Mouse (Mus musculus): ENCODE measurements around the gene Ano10. TPM values are rescaled to one million over a fixed set of nuclear protein-coding genes. Genes with fewer than 3 reads are reported as not detected.

Gene Ano10
- total RNA-seq, 2 experiments from 2014 or later, result 18.3 to 18.8 TPM

GRCm38 (mm10) chr9:122312296-122312990 is 18.2 kb upstream of the Ano10 start:
- DNase-seq (ENCODE audit: low spot score in 2 of 2), result no peak
- no peak for TF ChIP-seq CTCF (conservative IDR thresholded peaks at IDR 0.05)
- H3K27ac ChIP-seq, result no peak overlapping the region
- no peak overlapping the region for H3K4me3 ChIP-seq

GRCm38 (mm10) chr9:122311051-122311760 is 17.0 kb upstream of the Ano10 start:
- no peak for TF ChIP-seq CTCF (conservative IDR thresholded peaks at IDR 0.05)
- no peak for DNase-seq (ENCODE audit: low spot score in 2 of 2)
- Histone ChIP-seq H3K4me3 (peak overlapping the region; percentile 60), H3K27ac (no peak overlapping the region; the same call in 1 of the 2 replicates)

- DNase-seq (ENCODE audit: low spot score in 2 of 2), result peak; percentile 74 to 86
- Histone ChIP-seq H3K27ac (peak overlapping the region; percentile 76), H3K4me3 (peak overlapping the region; percentile 60)
- peak; percentile 100 for TF ChIP-seq CTCF (conservative IDR thresholded peaks at IDR 0.05)
Measured at GRCm38 (mm10) chr9:122310613-122311049, 16.4 kb upstream of the Ano10 start.

GRCm38 (mm10) chr9:122309013-122309980 is 15.1 kb upstream of the Ano10 start:
- no peak for DNase-seq (ENCODE audit: low spot score in 2 of 2)
- TF ChIP-seq CTCF (conservative IDR thresholded peaks at IDR 0.05), result no peak
- H3K27ac ChIP-seq, result no peak overlapping the region
- no peak overlapping the region for H3K4me3 ChIP-seq

GRCm38 (mm10) chr9:122305302-122305701 is 11.1 kb upstream of the Ano10 start:
- TF ChIP-seq CTCF (conservative IDR thresholded peaks at IDR 0.05), result no peak
- Histone ChIP-seq H3K4me3 (no peak overlapping the region), H3K27ac (no peak overlapping the region)
- DNase-seq (ENCODE audit: low spot score in 2 of 2), result no peak

- no peak for DNase-seq (ENCODE audit: low spot score in 2 of 2)
- Histone ChIP-seq H3K27ac (no peak overlapping the region), H3K4me3 (no peak overlapping the region)
- no peak for TF ChIP-seq CTCF (conservative IDR thresholded peaks at IDR 0.05)
Measured at GRCm38 (mm10) chr9:122296169-122296568, 1.9 kb upstream of the Ano10 start.

- no peak for DNase-seq (ENCODE audit: low spot score in 2 of 2)
- no peak overlapping the region for H3K4me3 ChIP-seq
- 0 out of 2 replicates have a peak overlapping the region, but pooled peaks have one; percentile 33 for H3K27ac ChIP-seq
- no peak for TF ChIP-seq CTCF (conservative IDR thresholded peaks at IDR 0.05)
Measured at GRCm38 (mm10) chr9:122295396-122295795, 1.2 kb upstream of the Ano10 start.

- no peak for TF ChIP-seq CTCF (conservative IDR thresholded peaks at IDR 0.05)
- Histone ChIP-seq H3K4me3 (peak overlapping the region; percentile 95), H3K27ac (peak overlapping the region; percentile 64)
- no peak for DNase-seq (ENCODE audit: low spot score in 2 of 2)
Measured at GRCm38 (mm10) chr9:122293865-122294241, 370 bp downstream of the Ano10 start.

GRCm38 (mm10) chr9:122290192-122290591 is 4.0 kb downstream of the Ano10 start:
- H3K27ac ChIP-seq, result no peak overlapping the region
- no peak for DNase-seq (ENCODE audit: low spot score in 2 of 2)
- H3K4me3 ChIP-seq, result no peak overlapping the region
- no peak for TF ChIP-seq CTCF (conservative IDR thresholded peaks at IDR 0.05)

- no peak for TF ChIP-seq CTCF (conservative IDR thresholded peaks at IDR 0.05)
- no peak for DNase-seq (ENCODE audit: low spot score in 2 of 2)
- no peak overlapping the region for H3K4me3 ChIP-seq
- H3K27ac ChIP-seq, result no peak overlapping the region
Measured at GRCm38 (mm10) chr9:122288416-122288815, 5.8 kb downstream of the Ano10 start.

- TF ChIP-seq CTCF (conservative IDR thresholded peaks at IDR 0.05), result no peak
- no peak overlapping the region for H3K27ac ChIP-seq
- DNase-seq (ENCODE audit: low spot score in 2 of 2), result no peak
- H3K4me3 ChIP-seq, result no peak overlapping the region
Measured at GRCm38 (mm10) chr9:122287526-122287925, 6.7 kb downstream of the Ano10 start.

- no peak for DNase-seq (ENCODE audit: low spot score in 2 of 2)
- Histone ChIP-seq H3K27ac (no peak overlapping the region), H3K4me3 (no peak overlapping the region)
- no peak for TF ChIP-seq CTCF (conservative IDR thresholded peaks at IDR 0.05)
Measured at GRCm38 (mm10) chr9:122285833-122286310, 8.4 kb downstream of the Ano10 start.
